Mouse (Mus musculus): ENCODE data around the gene Grb10. TPM values are rescaled to one million over a fixed set of nuclear protein-coding genes. Genes with fewer than 3 reads are reported as not detected.

Grb10 gene
- polyA plus RNA-seq, 1 experiment from 2014 or later, result 267 TPM

GRCm38 (mm10) chr11:11890139-11890741 lies 148.2 kb downstream of the Grb10 start:
- Histone ChIP-seq H3K27me3 (ENCODE audit: control insufficient read depth, insufficient read depth, low read length) (no peaks in the 10 kb centered on the region), H3K27ac (ENCODE audit: low read depth, low read length) (no peak overlapping the region; the same call in 1 of the 2 replicates), H3K9me3 (ENCODE audit: control insufficient read depth, low read length) (no peaks in the 10 kb centered on the region), H3K36me3 (ENCODE audit: control insufficient read depth, insufficient read depth, low read length) (no peaks in the 10 kb centered on the region), H3K4me2 (replicated peaks; ENCODE audit: low read depth, low read length) (no peak overlapping the region), H3K4me3 (ENCODE audit: low read depth, low read length) (no peak overlapping the region), H3K4me1 (replicated peaks; ENCODE audit: control insufficient read depth, insufficient read depth, low read length) (peaks cover 6% of the 10 kb centered on the region; the same call in 1 of the 2 replicates), H3K9ac (ENCODE audit: low read depth, low read length) (no peak overlapping the region)
- ATAC-seq (ENCODE audit: low FRiP score), result peak; percentile 62
- 48% methylated on average over 10 of the region's 10 CpGs for WGBS
- DNase-seq (ENCODE audit: low spot score), result no peak

- Histone ChIP-seq H3K9ac (ENCODE audit: low read depth, low read length) (no peak overlapping the region), H3K27me3 (ENCODE audit: control insufficient read depth, insufficient read depth, low read length) (no peaks in the 10 kb centered on the region), H3K4me2 (replicated peaks; ENCODE audit: low read depth, low read length) (no peak overlapping the region), H3K4me3 (ENCODE audit: low read depth, low read length) (no peak overlapping the region), H3K27ac (ENCODE audit: low read depth, low read length) (no peak overlapping the region), H3K36me3 (ENCODE audit: control insufficient read depth, insufficient read depth, low read length) (no peaks in the 10 kb centered on the region), H3K9me3 (ENCODE audit: control insufficient read depth, low read length) (no peaks in the 10 kb centered on the region), H3K4me1 (replicated peaks; ENCODE audit: control insufficient read depth, insufficient read depth, low read length) (peaks cover 9% of the 10 kb centered on the region; the same call in 1 of the 2 replicates)
- 80% methylated on average over 3 of the region's 3 CpGs for WGBS
- DNase-seq (ENCODE audit: low spot score), result no peak
- no peak for ATAC-seq (ENCODE audit: low FRiP score)
Observed at GRCm38 (mm10) chr11:11888727-11889126, 149.8 kb downstream of the Grb10 start.

- H3K4me1 ChIP-seq (replicated peaks; ENCODE audit: control insufficient read depth, insufficient read depth, low read length), result peaks cover 9% of the 10 kb centered on the region; the same call in 1 of the 2 replicates
- no peak overlapping the region for H3K27ac ChIP-seq (ENCODE audit: low read depth, low read length)
- no peaks in the 10 kb centered on the region for H3K9me3 ChIP-seq (ENCODE audit: control insufficient read depth, low read length)
- no peaks in the 10 kb centered on the region for H3K36me3 ChIP-seq (ENCODE audit: control insufficient read depth, insufficient read depth, low read length)
- no peaks in the 10 kb centered on the region for H3K27me3 ChIP-seq (ENCODE audit: control insufficient read depth, insufficient read depth, low read length)
- H3K4me2 ChIP-seq (replicated peaks; ENCODE audit: low read depth, low read length), result no peak overlapping the region
- ATAC-seq (ENCODE audit: low FRiP score) (no peak), DNase-seq (ENCODE audit: low spot score) (no peak)
- H3K9ac ChIP-seq (ENCODE audit: low read depth, low read length), result no peak overlapping the region
- WGBS, result 72% methylated on average over 3 of the region's 3 CpGs
- H3K4me3 ChIP-seq (ENCODE audit: low read depth, low read length), result no peak overlapping the region
Observed at GRCm38 (mm10) chr11:11888051-11888450, 150.4 kb downstream of the Grb10 start.

GRCm38 (mm10) chr11:11886403-11886998 lies 152.0 kb downstream of the Grb10 start:
- peaks cover 9% of the 10 kb centered on the region; the same call in 1 of the 2 replicates for H3K4me1 ChIP-seq (replicated peaks; ENCODE audit: control insufficient read depth, insufficient read depth, low read length)
- no peak overlapping the region for H3K9ac ChIP-seq (ENCODE audit: low read depth, low read length)
- no peak overlapping the region for H3K27ac ChIP-seq (ENCODE audit: low read depth, low read length)
- no peak overlapping the region for H3K4me3 ChIP-seq (ENCODE audit: low read depth, low read length)
- H3K27me3 ChIP-seq (ENCODE audit: control insufficient read depth, insufficient read depth, low read length), result no peaks in the 10 kb centered on the region
- no peaks in the 10 kb centered on the region for H3K9me3 ChIP-seq (ENCODE audit: control insufficient read depth, low read length)
- H3K36me3 ChIP-seq (ENCODE audit: control insufficient read depth, insufficient read depth, low read length), result no peaks in the 10 kb centered on the region
- DNase-seq (ENCODE audit: low spot score) (no peak), ATAC-seq (ENCODE audit: low FRiP score) (no peak)
- no peak overlapping the region for H3K4me2 ChIP-seq (replicated peaks; ENCODE audit: low read depth, low read length)
- 42% methylated on average over 4 of the region's 4 CpGs for WGBS

- H3K4me1 ChIP-seq (replicated peaks; ENCODE audit: control insufficient read depth, insufficient read depth, low read length), result peaks cover 9% of the 10 kb centered on the region; the same call in 1 of the 2 replicates
- DNase-seq (ENCODE audit: low spot score), result no peak
- H3K27ac ChIP-seq (ENCODE audit: low read depth, low read length), result no peak overlapping the region
- ATAC-seq (ENCODE audit: low FRiP score), result peak; percentile 36; the same call in 1 of the 2 replicates
- no peaks in the 10 kb centered on the region for H3K36me3 ChIP-seq (ENCODE audit: control insufficient read depth, insufficient read depth, low read length)
- H3K4me3 ChIP-seq (ENCODE audit: low read depth, low read length), result no peak overlapping the region
- H3K9ac ChIP-seq (ENCODE audit: low read depth, low read length), result no peak overlapping the region
- 3% methylated on average over 3 of the region's 3 CpGs for whole genome bisulfite sequencing
- no peak overlapping the region for H3K4me2 ChIP-seq (replicated peaks; ENCODE audit: low read depth, low read length)
- H3K9me3 ChIP-seq (ENCODE audit: control insufficient read depth, low read length), result no peaks in the 10 kb centered on the region
- no peaks in the 10 kb centered on the region for H3K27me3 ChIP-seq (ENCODE audit: control insufficient read depth, insufficient read depth, low read length)
Observed at GRCm38 (mm10) chr11:11885921-11886320, 152.6 kb downstream of the Grb10 start.

GRCm38 (mm10) chr11:11885246-11885643 lies 153.2 kb downstream of the Grb10 start:
- no peak overlapping the region for H3K9ac ChIP-seq (ENCODE audit: low read depth, low read length)
- 69% methylated on average over 4 of the region's 4 CpGs for WGBS
- H3K4me2 ChIP-seq (replicated peaks; ENCODE audit: low read depth, low read length), result no peak overlapping the region
- no peaks in the 10 kb centered on the region for H3K9me3 ChIP-seq (ENCODE audit: control insufficient read depth, low read length)
- H3K27ac ChIP-seq (ENCODE audit: low read depth, low read length), result peak overlapping the region; percentile 30; the same call in 1 of the 2 replicates
- no peaks in the 10 kb centered on the region for H3K36me3 ChIP-seq (ENCODE audit: control insufficient read depth, insufficient read depth, low read length)
- ATAC-seq (ENCODE audit: low FRiP score), result no peak
- no peak for DNase-seq (ENCODE audit: low spot score)
- no peaks in the 10 kb centered on the region for H3K27me3 ChIP-seq (ENCODE audit: control insufficient read depth, insufficient read depth, low read length)
- H3K4me3 ChIP-seq (ENCODE audit: low read depth, low read length), result no peak overlapping the region
- peaks cover 6% of the 10 kb centered on the region; the same call in 1 of the 2 replicates for H3K4me1 ChIP-seq (replicated peaks; ENCODE audit: control insufficient read depth, insufficient read depth, low read length)

- Histone ChIP-seq H3K9me3 (ENCODE audit: control insufficient read depth, low read length) (no peaks in the 10 kb centered on the region), H3K4me2 (replicated peaks; ENCODE audit: low read depth, low read length) (no peak overlapping the region), H3K27me3 (ENCODE audit: control insufficient read depth, insufficient read depth, low read length) (no peaks in the 10 kb centered on the region), H3K4me3 (ENCODE audit: low read depth, low read length) (no peak overlapping the region), H3K36me3 (ENCODE audit: control insufficient read depth, insufficient read depth, low read length) (no peaks in the 10 kb centered on the region), H3K4me1 (replicated peaks; ENCODE audit: control insufficient read depth, insufficient read depth, low read length) (peaks cover 4% of the 10 kb centered on the region; the same call in 1 of the 2 replicates), H3K27ac (ENCODE audit: low read depth, low read length) (peak overlapping the region; percentile 30; the same call in 1 of the 2 replicates), H3K9ac (ENCODE audit: low read depth, low read length) (no peak overlapping the region)
- 36% methylated on average over 11 of the region's 11 CpGs for WGBS
- peak; percentile 23; the same call in 1 of the 2 replicates for ATAC-seq (ENCODE audit: low FRiP score)
- no peak for DNase-seq (ENCODE audit: low spot score)
Observed at GRCm38 (mm10) chr11:11884533-11885245, 153.8 kb downstream of the Grb10 start.

- Histone ChIP-seq H3K4me1 (replicated peaks; ENCODE audit: control insufficient read depth, insufficient read depth, low read length) (peaks cover 8% of the 10 kb centered on the region), H3K4me3 (ENCODE audit: low read depth, low read length) (no peak overlapping the region), H3K36me3 (ENCODE audit: control insufficient read depth, insufficient read depth, low read length) (no peaks in the 10 kb centered on the region), H3K4me2 (replicated peaks; ENCODE audit: low read depth, low read length) (no peak overlapping the region), H3K9me3 (ENCODE audit: control insufficient read depth, low read length) (no peaks in the 10 kb centered on the region), H3K27ac (ENCODE audit: low read depth, low read length) (no peak overlapping the region), H3K27me3 (ENCODE audit: control insufficient read depth, insufficient read depth, low read length) (no peaks in the 10 kb centered on the region), H3K9ac (ENCODE audit: low read depth, low read length) (no peak overlapping the region)
- no peak for DNase-seq (ENCODE audit: low spot score)
- no peak for ATAC-seq (ENCODE audit: low FRiP score)
- WGBS, result 22% methylated on average over 1 of the region's 1 CpGs
Observed at GRCm38 (mm10) chr11:11881783-11882155, 156.7 kb downstream of the Grb10 start.
